Mouse (Mus musculus): ENCODE results near the gene Disp3.

DNA sequence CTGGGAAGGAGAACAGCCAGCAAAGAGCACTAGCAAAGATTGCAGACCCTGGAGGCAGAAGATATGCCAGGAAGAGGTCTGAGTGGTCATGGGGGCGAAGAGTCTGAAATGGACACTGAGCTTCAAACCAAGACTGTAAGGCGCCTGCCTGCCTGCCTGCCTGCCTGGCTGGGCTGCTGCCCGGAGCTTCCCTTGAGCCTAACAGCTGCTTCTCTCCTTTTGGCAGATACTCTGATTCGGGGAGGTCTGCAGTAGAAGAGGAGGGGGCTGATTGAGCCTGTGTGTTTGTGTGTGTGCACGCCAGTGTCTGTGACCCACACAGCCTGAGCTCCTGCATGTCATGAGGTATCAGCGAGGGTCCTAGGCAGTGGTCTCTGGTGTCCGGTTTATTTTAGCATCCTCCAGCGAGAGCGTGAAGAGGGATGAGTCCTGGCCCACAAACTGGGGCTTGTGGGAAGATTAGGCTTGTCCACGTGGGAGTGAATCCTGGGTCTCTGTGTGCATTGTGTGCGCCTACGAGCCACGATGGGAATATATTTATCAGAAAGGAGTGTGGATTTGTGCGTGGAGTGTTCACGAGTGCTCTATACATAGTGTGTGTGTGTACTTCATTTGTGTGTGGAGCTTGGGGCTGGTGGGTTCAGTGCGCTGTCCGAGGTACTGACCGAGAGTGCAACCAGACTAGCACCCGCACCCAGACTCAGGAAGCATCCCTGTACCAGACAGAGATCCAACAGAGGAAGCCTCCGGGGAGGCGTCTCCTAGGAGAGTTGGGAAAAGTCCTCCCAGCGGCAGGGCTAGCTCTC, 1.3 kb downstream of the Disp3 start:
- TF ChIP-seq CTCF (conservative IDR thresholded peaks at IDR 0.05; ENCODE audit: low read length): no peak
- TF ChIP-seq POU5F1 (IDR thresholded peaks at IDR 0.05; ENCODE audit: borderline replicate concordance, low read length): no peak
